Mouse (Mus musculus) hindbrain, embryonic 12.5 days (tissue): Measurements from ENCODE around the gene 2300002M23Rik. TPM values are rescaled to one million over a fixed set of nuclear protein-coding genes. Genes with fewer than 3 reads are reported as not detected.

Source experiments
- ATAC-seq: fragments of 200-750 bp; cut with Nextera tagmentation; 2 replicates; pipeline ENCODE4 v1.8.0; 2017; ENCODE audit warnings: moderate TSS enrichment; ENCODE audit not compliant: low FRiP score
- H3K27ac ChIP-seq: fragments of 300-500 bp; sonication (generic); 2 replicates; pipeline ENCODE4 v1.5.1; 2016; ENCODE audit warnings: mild to moderate bottlenecking
- H3K27me3 ChIP-seq: fragments of 300-500 bp; sonication (generic); 2 replicates; pipeline ENCODE4 v1.6.1; 2016; ENCODE audit warnings: mild to moderate bottlenecking
- H3K36me3 ChIP-seq: fragments of 300-500 bp; sonication (generic); 2 replicates; pipeline ENCODE4 v1.6.1; 2016; ENCODE audit warnings: mild to moderate bottlenecking
- H3K4me1 ChIP-seq: fragments of 300-500 bp; sonication (generic); 2 replicates; pipeline ENCODE4 v1.6.1; 2016
- H3K4me2 ChIP-seq: fragments of 300-500 bp; sonication (generic); replicated peaks from 2 replicates; pipeline ENCODE4 v1.6.1; 2016; ENCODE audit warnings: mild to moderate bottlenecking
- H3K4me3 ChIP-seq: fragments of 300-500 bp; sonication (generic); 2 replicates; pipeline ENCODE4 v1.5.1; 2016; ENCODE audit warnings: mild to moderate bottlenecking
- H3K9ac ChIP-seq: fragments of 300-500 bp; sonication (generic); 2 replicates; pipeline ENCODE4 v1.6.1; 2016; ENCODE audit warnings: mild to moderate bottlenecking, moderate library complexity
- H3K9me3 ChIP-seq: fragments of 300-500 bp; sonication (generic); replicated peaks from 2 replicates; pipeline ENCODE4 v1.6.1; 2016; ENCODE audit warnings: mild to moderate bottlenecking
- WGBS: fragments of 180-500 bp; shearing (Covaris S2); methylation state at CpG from one replicate; pipeline ENCODE4 v1.1.7; 2016; 5-methylcytosine and 5-hydroxymethylcytosine counted together
- polyA plus RNA-seq: library from polyadenylated mRNA; unstranded; fragments of >200 nt; fragmentation: Nextera tagmentation; extraction: Ambion mirVana; gene quantifications from 2 replicates; pipeline ENCODE4 v1.2.1, GENCODE M21; 2016

The 2300002M23Rik gene
- polyA plus RNA-seq, 1 experiment from 2014 or later: not detected

- Histone ChIP-seq H3K27ac (no peak overlapping the region), H3K4me1 (no peaks in the 10 kb centered on the region), H3K9me3 (no peaks in the 10 kb centered on the region), H3K27me3 (no peaks in the 10 kb centered on the region), H3K36me3 (no peaks in the 10 kb centered on the region), H3K4me3 (no peak overlapping the region), H3K4me2 (no peak overlapping the region), H3K9ac (no peak overlapping the region)
- ATAC-seq: no peak; the same call in none of the 2 replicates
- WGBS: 65% methylated on average over 7 of the region's 7 CpGs
Measured at GRCm38 (mm10) chr17:35591219-35591578, 23.9 kb downstream of the 2300002M23Rik start.

GRCm38 (mm10) chr17:35591731-35592130 lies 24.5 kb downstream of the 2300002M23Rik start:
- Histone ChIP-seq H3K4me3 (no peak overlapping the region), H3K27me3 (no peaks in the 10 kb centered on the region), H3K9me3 (0 out of 2 replicates have a peak, but pooled peaks cover 2% of the 10 kb centered on the region), H3K9ac (no peak overlapping the region), H3K27ac (no peak overlapping the region), H3K4me1 (no peaks in the 10 kb centered on the region), H3K4me2 (no peak overlapping the region), H3K36me3 (no peaks in the 10 kb centered on the region)
- 90% methylated on average over 15 of the region's 15 CpGs for WGBS
- ATAC-seq: no peak

GRCm38 (mm10) chr17:35592131-35592530 lies 24.9 kb downstream of the 2300002M23Rik start:
- no peaks in the 10 kb centered on the region for H3K4me1 ChIP-seq
- H3K4me3 ChIP-seq: no peak overlapping the region
- H3K9me3 ChIP-seq: 0 out of 2 replicates have a peak, but pooled peaks cover 6% of the 10 kb centered on the region
- no peak overlapping the region for H3K9ac ChIP-seq
- H3K27ac ChIP-seq: no peak overlapping the region
- no peak for ATAC-seq
- 81% methylated on average over 9 of the region's 9 CpGs for WGBS
- H3K4me2 ChIP-seq: no peak overlapping the region
- H3K36me3 ChIP-seq: no peaks in the 10 kb centered on the region
- H3K27me3 ChIP-seq: no peaks in the 10 kb centered on the region

GRCm38 (mm10) chr17:35593786-35594185 lies 26.5 kb downstream of the 2300002M23Rik start:
- ATAC-seq: no peak
- WGBS: 44% methylated on average over 4 of the region's 4 CpGs
- no peak overlapping the region for H3K4me2 ChIP-seq
- no peaks in the 10 kb centered on the region for H3K4me1 ChIP-seq
- no peaks in the 10 kb centered on the region for H3K36me3 ChIP-seq
- H3K9me3 ChIP-seq: 0 out of 2 replicates have a peak, but pooled peaks cover 6% of the 10 kb centered on the region
- H3K27me3 ChIP-seq: no peaks in the 10 kb centered on the region
- H3K27ac ChIP-seq: no peak overlapping the region
- H3K4me3 ChIP-seq: no peak overlapping the region
- no peak overlapping the region for H3K9ac ChIP-seq

GRCm38 (mm10) chr17:35594456-35594855 lies 27.2 kb downstream of the 2300002M23Rik start:
- Histone ChIP-seq H3K9me3 (0 out of 2 replicates have a peak, but pooled peaks cover 6% of the 10 kb centered on the region), H3K4me3 (no peak overlapping the region), H3K27me3 (no peaks in the 10 kb centered on the region), H3K4me1 (no peaks in the 10 kb centered on the region), H3K27ac (no peak overlapping the region), H3K36me3 (no peaks in the 10 kb centered on the region), H3K9ac (no peak overlapping the region), H3K4me2 (no peak overlapping the region)
- WGBS: 82% methylated on average over 7 of the region's 7 CpGs
- no peak for ATAC-seq

GRCm38 (mm10) chr17:35597399-35597798 lies 30.1 kb downstream of the 2300002M23Rik start:
- WGBS: 90% methylated on average over 3 of the region's 3 CpGs
- Histone ChIP-seq H3K4me3 (no peak overlapping the region), H3K36me3 (no peaks in the 10 kb centered on the region), H3K4me1 (no peaks in the 10 kb centered on the region), H3K9ac (no peak overlapping the region), H3K4me2 (no peak overlapping the region), H3K27me3 (no peaks in the 10 kb centered on the region), H3K9me3 (0 out of 2 replicates have a peak, but pooled peaks cover 6% of the 10 kb centered on the region), H3K27ac (no peak overlapping the region)
- no peak for ATAC-seq

GRCm38 (mm10) chr17:35601249-35601648 lies 34.0 kb downstream of the 2300002M23Rik start, which contains the start of gene Sfta2:
Sfta2 (plus strand) TSS chr17:35601549.
- H3K27ac ChIP-seq: no peak within 1 kb of the TSS
- H3K4me1 ChIP-seq: no peaks in the 10 kb centered on the region
- 51% methylated on average over 2 of the region's 2 CpGs for WGBS
- H3K36me3 ChIP-seq: no peaks in the 10 kb centered on the region
- H3K4me2 ChIP-seq: no peak within 1 kb of the TSS
- H3K4me3 ChIP-seq: no peak within 1 kb of the TSS
- no peak for ATAC-seq
- no peaks in the 10 kb centered on the region for H3K27me3 ChIP-seq
- H3K9ac ChIP-seq: no peak within 1 kb of the TSS
- H3K9me3 ChIP-seq: 0 out of 2 replicates have a peak, but pooled peaks cover 6% of the 10 kb centered on the region

GRCm38 (mm10) chr17:35601736-35602354 lies 34.6 kb downstream of the 2300002M23Rik start:
- no peak for ATAC-seq
- WGBS: 50% methylated on average over 8 of the region's 8 CpGs
- Histone ChIP-seq H3K9ac (no peak overlapping the region), H3K4me1 (no peaks in the 10 kb centered on the region), H3K9me3 (0 out of 2 replicates have a peak, but pooled peaks cover 3% of the 10 kb centered on the region), H3K4me2 (no peak overlapping the region), H3K27me3 (no peaks in the 10 kb centered on the region), H3K36me3 (no peaks in the 10 kb centered on the region), H3K27ac (no peak overlapping the region), H3K4me3 (no peak overlapping the region)

- Histone ChIP-seq H3K9me3 (no peaks in the 10 kb centered on the region), H3K27me3 (no peaks in the 10 kb centered on the region), H3K36me3 (no peaks in the 10 kb centered on the region), H3K4me3 (no peak overlapping the region), H3K9ac (no peak overlapping the region), H3K4me1 (no peaks in the 10 kb centered on the region), H3K4me2 (no peak overlapping the region), H3K27ac (no peak overlapping the region)
- 79% methylated on average over 4 of the region's 4 CpGs for WGBS
- no peak for ATAC-seq
Measured at GRCm38 (mm10) chr17:35617127-35617526, 49.9 kb downstream of the 2300002M23Rik start.

Other genes with a start within 250 kb of the 2300002M23Rik start
- 0.12 TPM in 1 of 2 replicates, not detected in the other for gene H2-Q1, start 247.0 kb upstream of the 2300002M23Rik start, polyA plus RNA-seq
- 0.46 TPM in 1 of 2 replicates, not detected in the other for gene H2-Q2, start 225.2 kb upstream of the 2300002M23Rik start, polyA plus RNA-seq
- gene H2-Q4, start 187.8 kb upstream of the 2300002M23Rik start, polyA plus RNA-seq: 1.6 and 1.7 TPM in 2 replicates
- 0.10 and 0.42 TPM in 2 replicates for gene H2-Q6, start 142.6 kb upstream of the 2300002M23Rik start, polyA plus RNA-seq
- gene H2-Q7, start 128.3 kb upstream of the 2300002M23Rik start, polyA plus RNA-seq: 3.9 and 4.7 TPM in 2 replicates
- 0.10 TPM in 1 of 2 replicates, not detected in the other for gene H2-Q10, start 97.4 kb upstream of the 2300002M23Rik start, polyA plus RNA-seq
- not detected in 2 replicates for gene Pou5f1, start 61.4 kb upstream of the 2300002M23Rik start, polyA plus RNA-seq
- 37.3 and 37.6 TPM in 2 replicates for gene Tcf19, start 50.6 kb upstream of the 2300002M23Rik start, polyA plus RNA-seq
- 14.8 and 15.2 TPM in 2 replicates for gene Cchcr1, start 50.4 kb upstream of the 2300002M23Rik start, polyA plus RNA-seq
- gene Psors1c2, start 34.2 kb upstream of the 2300002M23Rik start, polyA plus RNA-seq: 1.1 and 1.2 TPM in 2 replicates
- gene Cdsn, start 15.3 kb upstream of the 2300002M23Rik start, polyA plus RNA-seq: 0.08 and 0.20 TPM in 2 replicates
- not detected in 2 replicates for gene Sfta2, start 34.1 kb downstream of the 2300002M23Rik start, polyA plus RNA-seq
- not detected in 2 replicates for gene Gm9573, start 59.2 kb downstream of the 2300002M23Rik start, polyA plus RNA-seq
- 0.15 and 0.20 TPM in 2 replicates for gene Mucl3, start 76.2 kb downstream of the 2300002M23Rik start, polyA plus RNA-seq
- 16.5 and 16.9 TPM in 2 replicates for gene Vars2, start 100.1 kb downstream of the 2300002M23Rik start, polyA plus RNA-seq
- gene Gtf2h4, start 106.3 kb downstream of the 2300002M23Rik start, polyA plus RNA-seq: 34.7 and 37.7 TPM in 2 replicates
- 168 and 182 TPM in 2 replicates for gene Ddr1, start 137.2 kb downstream of the 2300002M23Rik start, polyA plus RNA-seq